Mouse (Mus musculus) hindbrain, postnatal 0 days (tissue): ENCODE results near the gene Greb1. TPM values are rescaled to one million over a fixed set of nuclear protein-coding genes. Genes with fewer than 3 reads are reported as not detected.
A peak's percentile ranks its signal among the peaks of the same experiment; 100 is the strongest.

ENCODE experiments used
- ATAC-seq: fragments of 200-750 bp; cut with Nextera tagmentation; 2 replicates; pipeline ENCODE4 v1.8.0; 2017; ENCODE audit warnings: mild to moderate bottlenecking, moderate TSS enrichment, moderate library complexity
- DNase-seq: peaks from one replicate; pipeline ENCODE4 v3.0.0-alpha.2; 2015; ENCODE audit warnings: low spot score
- H3K27ac ChIP-seq: fragments of 300-500 bp; sonication (generic); 2 replicates; pipeline ENCODE4 v1.5.1; 2014; ENCODE audit warnings: mild to moderate bottlenecking
- H3K27me3 ChIP-seq: fragments of 300-500 bp; sonication (generic); 2 replicates; pipeline ENCODE4 v1.6.1; 2014; ENCODE audit warnings: low read length, mixed read lengths; ENCODE audit not compliant: insufficient read depth
- H3K36me3 ChIP-seq: fragments of 300-500 bp; sonication (generic); 2 replicates; pipeline ENCODE4 v1.6.1; 2014; ENCODE audit warnings: low read length, mixed read lengths; ENCODE audit not compliant: insufficient read depth
- H3K4me1 ChIP-seq: fragments of 300-500 bp; sonication (generic); 2 replicates; pipeline ENCODE4 v1.6.1; 2014; ENCODE audit warnings: antibody characterized with exemption, low read length, mixed read lengths; ENCODE audit not compliant: insufficient read depth
- H3K4me2 ChIP-seq: fragments of 300-500 bp; sonication (generic); 2 replicates; pipeline ENCODE4 v1.6.1; 2014; ENCODE audit warnings: low read depth, mild to moderate bottlenecking, low read length, moderate library complexity, mixed read lengths
- H3K4me3 ChIP-seq: fragments of 300-500 bp; sonication (generic); 2 replicates; pipeline ENCODE4 v1.5.1; 2014; ENCODE audit warnings: low read length
- H3K9ac ChIP-seq: fragments of 300-500 bp; sonication (generic); replicated peaks from 2 replicates; pipeline ENCODE4 v1.6.1; 2014; ENCODE audit warnings: mild to moderate bottlenecking, low read length, moderate library complexity, mixed read lengths
- H3K9me3 ChIP-seq: fragments of 300-500 bp; sonication (generic); 2 replicates; pipeline ENCODE4 v1.6.1; 2016; ENCODE audit warnings: low read length, mixed read lengths
- CTCF ChIP-seq: IDR thresholded peaks from 2 replicates; pipeline ENCODE4 v1.5.1; 2016; ENCODE audit warnings: antibody characterized with exemption, control low read depth, low read depth
- WGBS: fragments of 180-500 bp; shearing (Covaris S2); extraction: QIAGEN DNeasy Blood & Tissue Kit; methylation state at CpG from one replicate; pipeline ENCODE4 v1.1.7; 2014; 5-methylcytosine and 5-hydroxymethylcytosine counted together
- polyA plus RNA-seq: library from polyadenylated mRNA; unstranded; fragments of >200 nt; fragmentation: Nextera tagmentation; extraction: Ambion mirVana; gene quantifications from 2 replicates; pipeline ENCODE4 v1.2.1, GENCODE M21; 2015
- total RNA-seq: library from RNA; depleted of rRNA; stranded (reverse); fragments of >200 nt; gene quantifications from 2 replicates; pipeline ENCODE4 v1.2.3, GENCODE M21; 2014

Gene Greb1
- total and polyA plus RNA-seq, 2 experiments from 2014 or later, result 0.33 to 2.1 TPM

GRCm38 (mm10) chr12:16655604-16656003, 145.1 kb downstream of the Greb1 start:
- DNase-seq (no peak), ATAC-seq (no peak)
- Histone ChIP-seq H3K9me3 (no peaks in the 10 kb centered on the region), H3K27me3 (peaks cover 12% of the 10 kb centered on the region), H3K4me3 (no peak overlapping the region), H3K4me1 (peaks cover 8% of the 10 kb centered on the region), H3K9ac (no peak overlapping the region), H3K4me2 (no peak overlapping the region), H3K27ac (no peak overlapping the region), H3K36me3 (no peaks in the 10 kb centered on the region)
- WGBS, result 78% methylated on average over 4 of the region's 4 CpGs
- no peak for TF ChIP-seq CTCF

- Histone ChIP-seq H3K4me2 (peak within 1 kb of the TSS; percentile 65), H3K9ac (peak within 1 kb of the TSS; percentile 31; the same call in 1 of the 2 replicates)
- WGBS, result 4% methylated on average over 58 of the region's 58 CpGs
These were observed 147.2 kb downstream of the Greb1 start, which contains the start of gene Ntsr2 for GRCm38 (mm10) chr12:16653332-16654093. Gene Ntsr2 (plus strand): TSS chr12:16653382.

GRCm38 (mm10) chr12:16649819-16650218, 150.9 kb downstream of the Greb1 start:
- no peaks in the 10 kb centered on the region for H3K36me3 ChIP-seq
- TF ChIP-seq CTCF, result no peak
- no peak for DNase-seq
- no peak overlapping the region for H3K9ac ChIP-seq
- H3K27ac ChIP-seq, result no peak overlapping the region
- H3K4me2 ChIP-seq, result no peak overlapping the region
- H3K27me3 ChIP-seq, result peaks cover 2% of the 10 kb centered on the region; the same call in 1 of the 2 replicates
- H3K4me1 ChIP-seq, result peaks cover 8% of the 10 kb centered on the region
- H3K9me3 ChIP-seq, result no peaks in the 10 kb centered on the region
- H3K4me3 ChIP-seq, result no peak overlapping the region
- no peak for ATAC-seq
- 84% methylated on average over 6 of the region's 6 CpGs for WGBS

More at GRCm38 (mm10) chr12:16653332-16654093, 147.2 kb downstream of the Greb1 start, which contains the start of gene Ntsr2:
- H3K4me1 ChIP-seq, result peaks cover 8% of the 10 kb centered on the region
- no peaks in the 10 kb centered on the region for H3K36me3 ChIP-seq
- no peaks in the 10 kb centered on the region for H3K9me3 ChIP-seq
- peak within 1 kb of the TSS; percentile 34 for H3K4me3 ChIP-seq
- no peak for TF ChIP-seq CTCF
- peaks cover 12% of the 10 kb centered on the region for H3K27me3 ChIP-seq
- no peak within 1 kb of the TSS for H3K27ac ChIP-seq
- ATAC-seq (peak; percentile 90), DNase-seq (peak; percentile 77)

- peaks cover 8% of the 10 kb centered on the region for H3K4me1 ChIP-seq
- no peak overlapping the region for H3K9ac ChIP-seq
- no peak overlapping the region for H3K27ac ChIP-seq
- no peaks in the 10 kb centered on the region for H3K9me3 ChIP-seq
- WGBS, result 88% methylated on average over 6 of the region's 6 CpGs
- DNase-seq (no peak), ATAC-seq (no peak)
- H3K36me3 ChIP-seq, result no peaks in the 10 kb centered on the region
- H3K4me2 ChIP-seq, result no peak overlapping the region
- no peak overlapping the region for H3K4me3 ChIP-seq
- H3K27me3 ChIP-seq, result no peaks in the 10 kb centered on the region
- TF ChIP-seq CTCF, result no peak
These were observed 152.4 kb downstream of the Greb1 start for GRCm38 (mm10) chr12:16648273-16648672.

- WGBS, result 36% methylated on average over 9 of the region's 9 CpGs
- Histone ChIP-seq H3K4me3 (no peak overlapping the region), H3K27ac (no peak overlapping the region), H3K9me3 (no peaks in the 10 kb centered on the region), H3K36me3 (no peaks in the 10 kb centered on the region), H3K27me3 (no peaks in the 10 kb centered on the region), H3K4me1 (peaks cover 7% of the 10 kb centered on the region), H3K9ac (no peak overlapping the region), H3K4me2 (no peak overlapping the region)
- ATAC-seq, result no peak
- peak; percentile 7 for DNase-seq
- no peak for TF ChIP-seq CTCF
These were observed 153.8 kb downstream of the Greb1 start for GRCm38 (mm10) chr12:16646780-16647409.

GRCm38 (mm10) chr12:16644698-16645097, 156.0 kb downstream of the Greb1 start:
- no peaks in the 10 kb centered on the region for H3K27me3 ChIP-seq
- ATAC-seq (no peak), DNase-seq (no peak)
- TF ChIP-seq CTCF, result no peak
- H3K9me3 ChIP-seq, result no peaks in the 10 kb centered on the region
- H3K27ac ChIP-seq, result peak overlapping the region; percentile 73
- 60% methylated on average over 8 of the region's 8 CpGs for WGBS
- H3K36me3 ChIP-seq, result no peaks in the 10 kb centered on the region
- H3K4me3 ChIP-seq, result no peak overlapping the region
- H3K4me2 ChIP-seq, result no peak overlapping the region
- peaks cover 7% of the 10 kb centered on the region for H3K4me1 ChIP-seq
- no peak overlapping the region for H3K9ac ChIP-seq
